Mouse (Mus musculus) CD4-positive helper T cell, adult 2 months (primary cell): ENCODE results near the gene Eef2.

Source experiments
- DNase-seq: peaks from one replicate; pipeline ENCODE4 v3.0.0-alpha.2; 2012; ENCODE audit warnings: low read depth, missing footprints, low spot score

Eef2 gene

DNA sequence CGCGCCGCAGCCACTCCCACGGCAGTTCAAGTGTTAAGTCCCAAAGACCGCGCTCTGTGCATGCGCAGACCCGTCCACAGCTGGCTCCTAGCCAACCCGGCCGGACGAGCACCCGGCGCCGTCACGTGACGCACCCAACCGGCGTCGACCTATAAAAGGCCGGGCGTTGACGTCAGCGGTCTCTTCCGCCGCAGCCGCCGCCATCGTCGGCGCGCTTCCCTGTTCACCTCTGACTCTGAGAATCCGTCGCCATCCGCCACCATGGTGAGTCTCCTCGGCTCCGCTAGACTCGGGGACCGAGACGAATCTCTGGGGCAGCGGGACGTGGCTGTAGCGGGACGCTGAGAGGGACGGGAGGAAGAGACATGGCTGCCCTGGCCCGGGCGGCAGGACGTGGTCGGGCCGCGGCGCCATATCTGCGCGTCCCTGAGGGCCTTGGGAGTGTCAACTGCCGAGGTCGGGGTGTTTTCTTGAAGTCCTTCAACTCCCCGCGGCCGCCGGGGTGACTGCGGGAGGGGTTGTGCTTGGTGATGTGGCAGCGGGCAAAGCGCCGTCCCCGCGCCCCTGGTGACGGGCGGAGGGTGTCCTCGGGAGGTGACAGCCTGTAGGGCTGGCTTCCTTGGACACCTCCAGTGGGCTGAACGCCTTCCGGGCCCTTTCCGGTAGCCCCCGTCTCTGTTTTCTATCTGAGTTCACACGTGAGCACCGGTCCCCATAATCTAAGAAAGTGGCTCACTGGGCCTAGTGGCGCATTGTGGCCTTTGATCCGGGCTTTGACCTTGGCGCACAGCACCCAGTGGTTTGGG lies at the start of gene Eef2:
TSS of gene Eef2 (plus strand) at position 166 of the 806 bp plus-strand sequence.
- peak; percentile 97 for DNase-seq

GRCm38 (mm10) chr10:81134181-81134587 lies 42.2 kb upstream of the Eef2 start:
- DNase-seq: peak; percentile 65

- DNase-seq: peak; percentile 46
Observed at GRCm38 (mm10) chr10:81134966-81135681, 41.3 kb upstream of the Eef2 start, which contains the start of gene Zbtb7a. TSS of gene Zbtb7a (plus strand) at chr10:81135220.

GRCm38 (mm10) chr10:81135831-81136705 lies 40.4 kb upstream of the Eef2 start:
- peak; percentile 81 for DNase-seq

- DNase-seq: peak; percentile 88
Observed at GRCm38 (mm10) chr10:81136706-81137231, 39.7 kb upstream of the Eef2 start.

DNA sequence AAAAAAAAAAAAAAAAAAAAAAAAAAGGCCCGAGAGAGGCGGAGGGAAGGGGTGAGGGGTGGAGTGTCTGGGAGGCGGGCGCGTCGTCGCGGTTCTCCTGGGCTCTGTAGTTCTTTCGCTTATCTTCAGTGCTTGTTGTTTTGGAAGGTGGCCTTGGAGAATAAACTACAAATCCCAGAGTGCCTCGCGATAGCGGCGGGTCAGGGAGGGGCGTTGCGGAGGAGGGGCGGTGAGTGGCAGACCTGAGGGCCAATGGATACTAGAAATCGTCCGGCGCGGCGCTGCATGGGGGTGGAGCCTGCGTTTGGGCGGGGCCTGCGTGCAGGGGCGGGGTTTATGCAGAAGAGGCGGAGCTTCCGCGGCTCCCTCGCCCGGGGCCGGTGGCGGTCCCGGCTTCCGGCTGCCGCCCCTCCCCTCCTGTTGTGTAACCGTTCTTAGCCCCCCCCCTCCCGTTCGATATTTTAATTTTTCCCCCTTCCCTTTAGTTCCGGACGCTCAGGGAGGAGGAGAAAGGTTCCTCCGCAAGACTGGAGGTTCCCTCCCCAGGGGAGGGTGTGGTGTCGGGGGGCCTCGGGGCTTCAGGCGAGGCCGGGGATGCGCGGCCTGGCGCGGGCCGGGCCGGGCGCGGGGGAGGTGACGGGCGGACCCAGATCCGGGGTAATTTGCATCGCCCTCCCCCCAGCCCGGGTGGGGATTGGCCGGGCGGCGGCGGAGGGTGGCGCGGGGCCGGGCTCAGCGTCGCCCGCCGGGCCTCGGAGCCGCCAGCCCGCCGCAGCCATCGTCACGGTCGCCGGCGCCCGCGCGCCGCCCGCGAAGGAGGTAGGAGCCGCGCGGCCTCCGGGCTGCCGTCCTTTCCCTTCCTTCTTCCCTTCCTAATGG lies 38.9 kb upstream of the Eef2 start:
- DNase-seq: peak; percentile 99

DNA sequence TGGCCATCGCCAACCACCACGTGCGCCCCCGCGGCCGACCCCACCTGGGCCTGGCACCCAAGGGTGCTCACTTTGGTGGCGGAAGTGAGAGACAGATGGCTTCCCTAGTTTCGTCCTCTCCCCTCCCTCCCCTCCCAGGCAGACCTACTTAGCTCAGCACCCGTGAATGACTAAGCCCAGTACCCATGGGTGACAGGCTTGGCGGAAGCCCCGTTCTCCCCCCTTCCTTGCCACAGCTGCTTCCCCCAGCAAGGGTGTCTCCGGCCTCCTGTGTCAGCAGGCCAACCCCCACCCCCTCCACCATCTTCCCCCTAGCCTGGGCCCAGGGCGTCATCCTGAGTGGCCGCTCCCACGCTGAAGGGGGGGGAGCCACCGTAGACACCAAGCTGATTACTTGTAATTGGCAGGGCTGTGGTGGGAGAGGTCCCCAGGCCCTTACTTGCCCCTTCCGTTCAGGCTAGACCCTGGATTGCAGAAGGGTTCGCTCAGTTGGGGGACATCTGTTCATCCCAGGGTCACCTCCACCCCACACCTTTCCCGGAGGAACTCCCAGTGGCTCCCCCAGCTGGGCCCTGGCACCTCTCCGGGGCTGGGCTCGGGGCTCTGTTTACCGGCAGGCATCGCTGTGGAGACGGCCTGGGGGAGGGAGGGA lies 38.2 kb upstream of the Eef2 start:
- DNase-seq: peak; percentile 85

DNA sequence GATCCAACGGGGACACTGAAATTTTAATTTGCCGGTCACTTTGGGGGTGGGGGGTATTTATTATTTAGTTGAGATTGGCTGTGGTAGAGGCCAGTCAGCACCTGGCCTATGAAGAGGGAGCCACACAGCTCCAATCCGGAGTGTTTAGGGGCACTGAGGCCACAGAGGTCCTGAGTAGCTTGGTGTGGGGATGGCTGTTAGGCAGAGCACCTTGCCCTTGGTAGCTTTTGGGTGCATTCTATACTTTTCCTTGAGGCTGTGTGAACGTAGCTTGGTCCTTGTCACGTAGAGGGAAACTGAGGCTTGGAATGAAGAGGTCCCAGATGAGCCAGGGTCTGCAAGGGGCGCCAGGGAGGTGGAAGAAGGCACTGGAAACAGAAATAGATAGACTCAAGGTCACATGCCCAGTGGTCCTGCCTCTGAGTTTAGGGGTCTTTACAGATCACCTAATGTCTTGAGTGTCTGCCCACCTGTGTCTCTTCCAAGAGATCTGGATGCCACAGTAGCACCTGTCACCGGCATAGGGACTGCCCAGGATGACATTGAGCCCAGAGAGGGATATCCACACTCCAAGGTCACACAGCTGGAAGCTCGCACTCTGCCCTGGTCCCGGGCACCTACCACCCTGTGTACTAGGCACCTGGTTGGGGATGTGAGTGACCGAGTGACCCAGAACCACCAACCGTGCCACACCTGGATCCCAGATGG lies 37.5 kb upstream of the Eef2 start:
- no peak for DNase-seq

GRCm38 (mm10) chr10:81139529-81139846 lies 36.9 kb upstream of the Eef2 start:
- DNase-seq: no peak

- DNase-seq: no peak
Observed at GRCm38 (mm10) chr10:81140005-81140404, 36.4 kb upstream of the Eef2 start.

DNA sequence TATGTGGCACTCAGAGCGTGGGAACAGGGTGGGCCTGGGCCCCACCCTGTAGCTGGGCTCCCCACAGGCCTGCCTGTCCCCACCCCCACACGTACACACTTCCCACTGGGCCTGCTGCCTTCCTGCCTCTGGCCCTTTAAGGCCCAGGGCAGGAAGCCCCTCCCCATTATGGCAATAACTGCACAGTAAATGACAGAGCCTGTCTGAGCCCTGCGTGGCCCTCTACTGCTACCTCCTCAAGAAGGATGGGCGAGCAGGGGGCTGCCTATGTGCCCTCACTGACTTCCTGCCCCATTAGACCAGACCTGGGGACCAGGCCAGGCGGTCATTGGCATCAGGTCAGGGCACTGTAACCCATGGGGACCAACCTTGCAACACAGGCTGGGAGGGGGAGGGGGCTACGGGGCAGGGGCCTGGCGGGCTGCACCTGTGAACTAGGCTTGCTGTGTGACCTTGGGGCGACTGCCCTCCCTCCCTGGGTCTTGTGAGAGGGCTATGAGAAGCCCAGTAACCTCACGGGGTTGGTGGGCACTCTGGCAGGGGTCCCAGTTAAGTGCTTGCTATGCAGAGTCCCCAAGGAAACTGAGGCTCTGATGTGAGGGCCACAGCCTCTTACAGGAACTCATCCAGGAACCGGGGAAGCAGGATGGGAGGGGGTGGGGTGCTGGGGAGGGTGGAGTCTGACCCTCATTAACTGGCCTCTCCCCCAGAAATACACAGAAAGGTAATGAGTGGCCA lies 35.5 kb upstream of the Eef2 start:
- DNase-seq: peak; percentile 55

DNA sequence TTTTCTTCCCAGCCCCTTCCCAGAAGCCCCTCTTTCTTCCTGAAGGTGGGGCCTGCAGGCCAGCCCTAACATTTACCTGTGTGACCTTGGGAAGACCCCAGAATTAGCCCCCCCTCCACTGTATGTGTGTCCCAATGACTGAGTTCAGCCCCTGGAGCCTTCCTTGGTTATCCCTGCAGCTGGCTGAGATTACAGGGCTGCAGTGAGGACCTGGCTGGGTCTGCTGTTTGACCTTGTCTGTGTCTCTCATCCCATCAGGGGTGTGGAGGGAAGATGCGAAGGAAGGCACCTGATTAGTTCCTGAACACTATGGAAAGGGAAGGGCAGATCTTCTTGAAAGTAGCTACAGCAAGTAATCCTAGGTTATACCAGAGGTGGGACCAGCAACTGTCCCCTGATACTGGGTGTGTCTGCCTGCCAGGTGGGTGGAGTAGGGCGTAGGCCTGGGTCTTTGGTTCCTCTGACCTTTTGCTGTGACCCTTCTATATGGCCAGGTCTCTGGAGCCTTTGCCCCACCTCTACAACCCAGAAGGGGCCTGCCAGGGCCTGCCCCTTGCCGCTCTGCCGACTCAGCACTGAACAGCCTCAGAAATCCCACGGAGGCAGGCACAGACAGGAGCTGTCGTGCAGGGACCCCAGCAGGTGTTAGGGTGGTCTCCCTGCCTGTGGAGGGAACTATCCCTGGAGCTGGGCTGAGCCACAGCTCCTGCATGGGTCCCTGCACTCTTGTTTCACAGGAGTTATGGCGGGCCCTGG lies 34.8 kb upstream of the Eef2 start:
- DNase-seq: no peak

- no peak for DNase-seq
Observed at GRCm38 (mm10) chr10:81142551-81142981, 33.9 kb upstream of the Eef2 start.

DNA sequence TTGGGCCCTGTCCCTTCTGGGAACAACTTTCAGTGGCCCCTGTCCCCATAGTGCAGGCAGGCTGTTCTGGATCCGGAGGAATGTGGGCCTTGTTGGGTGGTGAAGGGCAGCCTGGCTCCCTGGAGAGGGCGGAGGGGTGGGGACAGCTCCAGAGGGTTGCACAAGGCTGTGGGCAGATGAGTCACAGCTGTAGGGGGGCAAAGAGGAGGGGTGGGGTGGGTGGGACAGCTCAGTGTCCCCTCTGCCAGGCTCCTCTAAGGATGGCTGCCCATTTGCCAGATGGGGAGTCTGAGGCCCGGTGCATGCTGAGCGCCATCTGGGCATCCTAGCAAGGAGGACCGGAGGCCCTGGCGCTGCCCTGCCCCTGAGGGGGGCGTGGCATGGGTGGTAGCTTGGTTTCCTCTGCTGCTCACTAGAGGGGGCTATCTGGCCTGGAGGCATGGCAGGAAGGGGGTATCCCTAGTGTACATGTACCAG lies 33.2 kb upstream of the Eef2 start:
- DNase-seq: no peak

DNA sequence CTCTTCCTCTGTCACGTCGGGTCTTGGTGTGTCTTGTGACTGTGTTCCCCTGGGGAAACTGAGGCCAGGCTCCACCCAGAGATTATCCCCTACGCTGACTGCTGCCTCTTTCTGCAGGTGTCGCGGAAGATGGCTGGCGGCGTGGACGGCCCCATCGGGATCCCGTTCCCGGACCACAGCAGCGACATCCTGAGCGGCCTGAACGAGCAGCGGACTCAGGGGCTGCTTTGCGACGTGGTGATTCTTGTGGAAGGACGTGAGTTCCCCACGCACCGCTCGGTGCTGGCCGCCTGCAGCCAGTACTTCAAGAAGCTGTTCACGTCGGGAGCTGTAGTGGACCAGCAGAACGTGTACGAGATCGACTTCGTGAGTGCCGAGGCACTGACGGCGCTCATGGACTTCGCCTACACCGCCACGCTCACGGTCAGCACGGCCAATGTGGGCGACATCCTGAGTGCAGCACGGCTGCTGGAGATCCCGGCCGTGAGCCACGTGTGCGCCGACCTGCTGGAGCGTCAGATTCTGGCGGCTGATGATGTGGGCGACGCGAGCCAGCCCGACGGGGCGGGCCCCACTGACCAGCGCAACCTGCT lies 32.5 kb upstream of the Eef2 start:
- no peak for DNase-seq

DNA sequence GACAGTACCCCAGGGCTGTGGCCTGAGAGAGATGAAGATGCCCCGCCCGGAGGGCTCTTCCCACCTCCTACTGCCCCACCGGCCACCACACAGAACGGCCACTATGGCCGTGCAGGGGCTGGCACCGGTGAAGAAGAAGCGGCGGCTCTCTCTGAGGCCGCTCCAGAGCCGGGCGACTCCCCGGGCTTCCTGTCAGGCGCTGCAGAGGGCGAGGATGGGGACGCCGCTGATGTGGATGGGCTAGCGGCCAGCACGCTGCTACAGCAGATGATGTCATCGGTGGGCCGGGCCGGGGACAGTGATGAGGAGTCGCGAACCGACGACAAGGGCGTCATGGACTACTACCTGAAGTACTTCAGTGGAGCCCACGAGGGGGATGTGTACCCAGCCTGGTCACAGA lies 31.8 kb upstream of the Eef2 start:
- no peak for DNase-seq

DNA sequence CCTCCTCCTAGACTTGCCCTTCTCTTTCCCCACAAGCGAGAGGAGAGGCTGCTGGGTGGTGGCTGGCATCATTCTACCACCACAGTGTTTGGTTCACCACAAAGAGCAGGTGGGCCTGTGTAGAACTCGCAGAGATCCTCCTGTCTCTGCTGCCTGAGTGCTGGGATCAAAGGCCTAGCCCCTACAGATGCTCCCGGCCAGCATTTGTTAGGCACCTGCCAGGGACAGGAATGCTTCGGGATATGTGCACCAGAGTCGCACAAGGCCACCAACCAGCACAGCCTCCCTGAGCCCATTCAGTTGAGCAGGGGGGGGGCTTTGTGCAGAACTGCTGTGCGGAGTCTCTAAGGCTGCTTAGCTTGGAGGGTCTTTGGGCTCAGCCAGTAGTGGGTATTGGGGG lies 31.1 kb upstream of the Eef2 start:
- no peak for DNase-seq

DNA sequence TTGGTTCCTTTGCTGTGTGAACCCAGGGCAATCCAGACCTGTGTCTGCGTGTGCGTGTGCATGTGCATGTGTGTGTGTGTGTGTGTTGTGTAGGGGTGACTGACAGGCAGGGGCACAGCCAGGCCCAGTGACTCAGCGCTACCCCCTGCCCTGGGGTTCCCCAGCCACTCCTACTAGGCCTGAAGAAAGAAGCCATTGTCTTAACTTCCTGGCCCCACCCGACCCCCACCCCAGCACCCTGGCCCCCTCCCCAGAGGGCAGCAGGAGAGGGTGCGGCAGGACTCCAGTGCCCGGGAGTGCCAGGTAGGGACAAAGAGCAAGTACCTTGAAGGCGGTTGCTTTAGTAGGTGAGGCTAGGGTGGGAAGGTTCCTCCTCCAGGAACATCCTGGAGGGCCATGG lies 30.7 kb upstream of the Eef2 start:
- DNase-seq: no peak
